Mouse (Mus musculus): ENCODE measurements around the gene Ap5z1. TPM values are rescaled to one million over a fixed set of nuclear protein-coding genes. Genes with fewer than 3 reads are reported as not detected.

Gene Ap5z1
- total RNA-seq, 2 experiments from 2014 or later: 6.8 to 8.0 TPM

DNA sequence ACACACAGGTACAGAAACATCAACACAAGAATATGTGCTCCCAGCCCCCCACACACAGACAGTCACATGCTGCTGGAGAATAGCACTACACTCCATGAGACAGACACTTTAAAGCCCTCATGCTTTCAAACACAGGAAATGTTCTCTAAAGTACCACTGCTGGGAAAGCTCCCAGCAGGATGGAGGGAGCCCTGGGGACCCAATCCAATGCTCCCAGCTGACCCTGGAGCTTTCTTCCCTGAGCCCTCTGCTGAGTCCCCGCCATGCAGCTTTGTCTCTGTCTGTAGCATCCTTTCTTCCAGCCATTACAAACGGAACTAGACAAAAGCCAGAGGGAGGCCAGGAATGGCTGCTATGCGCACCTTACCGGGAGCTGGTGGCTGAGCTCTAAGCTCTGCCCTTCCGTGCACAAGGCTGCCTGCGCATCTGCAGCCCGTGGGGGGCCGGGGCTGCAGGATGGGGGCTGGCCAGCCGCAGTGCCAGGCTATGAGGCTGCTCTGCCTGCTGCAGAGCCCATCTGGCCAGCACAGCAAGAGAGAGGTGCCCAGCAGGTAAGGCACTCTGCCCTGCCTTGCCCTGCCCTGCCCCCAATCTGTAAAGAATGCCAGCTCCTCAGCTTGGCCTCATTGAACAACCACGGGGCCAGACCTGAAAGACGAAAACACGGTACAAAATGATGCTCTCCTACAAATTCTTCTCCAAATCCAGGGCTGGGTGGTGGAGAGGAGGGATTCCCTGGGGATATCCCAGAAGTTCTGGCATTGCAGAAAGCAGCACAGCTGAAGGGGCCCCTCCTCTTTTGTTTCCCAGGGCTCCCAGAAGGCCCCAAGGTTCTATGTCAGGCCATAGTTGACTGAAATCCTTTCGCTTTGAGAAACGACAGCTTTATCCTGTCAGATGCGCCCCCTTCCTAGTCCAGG is 45.7 kb downstream of the Ap5z1 start:
- no peak for ATAC-seq (replicated peaks; ENCODE audit: poor library complexity)

DNA sequence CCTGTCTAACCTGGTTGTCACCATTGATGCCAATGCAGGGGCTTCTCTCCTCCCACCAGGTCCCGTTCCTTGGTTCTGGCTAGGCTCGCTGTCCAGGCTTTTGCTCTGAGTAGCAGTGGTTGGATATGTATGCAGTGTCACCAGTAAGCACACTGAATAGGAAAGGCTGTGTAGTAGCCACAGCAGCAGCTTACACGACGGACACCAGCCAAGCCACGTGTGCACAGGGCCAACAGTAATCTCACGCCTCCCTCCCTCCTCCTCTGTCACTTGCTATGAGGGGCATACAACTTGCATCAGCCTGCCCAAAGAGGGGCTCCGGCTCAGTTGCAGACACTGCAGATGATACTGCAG is 46.3 kb downstream of the Ap5z1 start:
- no peak for ATAC-seq (replicated peaks; ENCODE audit: poor library complexity)

DNA sequence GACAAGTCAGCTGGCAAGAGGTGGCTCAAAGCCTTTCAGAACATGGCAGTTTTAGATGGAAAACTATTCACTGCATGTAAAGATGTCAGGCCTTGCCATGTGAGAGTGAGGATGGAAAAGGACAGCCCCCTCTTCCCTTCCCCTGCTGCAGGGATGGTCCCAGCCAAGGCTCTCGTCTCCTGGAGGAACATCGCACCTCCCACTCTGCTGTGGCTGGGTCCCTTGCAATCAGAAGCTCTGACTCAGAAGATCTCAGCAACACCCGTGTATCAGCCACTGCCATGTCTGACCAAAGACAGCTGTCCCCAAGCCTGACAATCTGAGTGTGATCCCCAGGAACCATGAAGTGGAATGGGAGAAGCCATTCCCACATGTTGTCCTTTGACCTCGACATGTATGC is 48.4 kb downstream of the Ap5z1 start:
- no peak for ATAC-seq (replicated peaks; ENCODE audit: poor library complexity)

DNA sequence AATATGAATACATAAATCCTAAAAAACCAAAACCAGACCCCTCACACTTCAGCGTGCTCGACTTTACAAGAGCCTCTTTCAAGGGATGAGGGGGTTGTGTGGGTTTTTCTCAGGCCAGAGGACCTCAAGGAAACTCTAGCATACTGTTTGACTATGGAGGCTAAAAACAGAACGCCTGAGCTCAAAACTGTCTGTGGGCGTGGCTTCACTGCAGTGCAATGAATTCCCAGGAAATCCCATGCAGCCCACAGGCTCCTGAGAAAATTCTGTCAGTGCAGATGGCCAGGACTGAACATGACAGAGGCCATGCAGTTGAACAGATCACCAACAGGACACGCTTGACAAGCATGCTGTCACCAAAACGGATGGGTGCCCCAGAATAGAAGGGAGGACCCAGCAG is 55.2 kb downstream of the Ap5z1 start:
- ATAC-seq (replicated peaks; ENCODE audit: poor library complexity): no peak

DNA sequence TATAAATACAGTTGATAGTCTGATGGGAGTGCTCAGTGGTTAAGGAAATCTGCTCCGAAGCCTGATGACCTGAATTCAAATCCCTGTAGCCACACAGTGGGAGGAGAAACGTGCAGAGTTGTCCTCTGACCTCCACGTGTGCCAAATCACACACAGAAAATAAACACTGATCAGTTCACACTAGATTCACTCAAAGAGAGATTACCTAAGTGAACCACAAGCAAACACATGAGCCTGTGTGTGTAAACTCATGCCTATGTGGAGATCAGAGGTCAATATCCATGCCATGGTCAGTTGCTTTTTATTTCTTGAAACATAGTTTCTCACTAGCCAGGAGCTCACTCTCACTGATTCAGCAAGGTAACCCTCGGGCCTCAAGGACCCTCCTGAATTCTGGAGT is 56.6 kb downstream of the Ap5z1 start:
- no peak for ATAC-seq (replicated peaks; ENCODE audit: poor library complexity)

DNA sequence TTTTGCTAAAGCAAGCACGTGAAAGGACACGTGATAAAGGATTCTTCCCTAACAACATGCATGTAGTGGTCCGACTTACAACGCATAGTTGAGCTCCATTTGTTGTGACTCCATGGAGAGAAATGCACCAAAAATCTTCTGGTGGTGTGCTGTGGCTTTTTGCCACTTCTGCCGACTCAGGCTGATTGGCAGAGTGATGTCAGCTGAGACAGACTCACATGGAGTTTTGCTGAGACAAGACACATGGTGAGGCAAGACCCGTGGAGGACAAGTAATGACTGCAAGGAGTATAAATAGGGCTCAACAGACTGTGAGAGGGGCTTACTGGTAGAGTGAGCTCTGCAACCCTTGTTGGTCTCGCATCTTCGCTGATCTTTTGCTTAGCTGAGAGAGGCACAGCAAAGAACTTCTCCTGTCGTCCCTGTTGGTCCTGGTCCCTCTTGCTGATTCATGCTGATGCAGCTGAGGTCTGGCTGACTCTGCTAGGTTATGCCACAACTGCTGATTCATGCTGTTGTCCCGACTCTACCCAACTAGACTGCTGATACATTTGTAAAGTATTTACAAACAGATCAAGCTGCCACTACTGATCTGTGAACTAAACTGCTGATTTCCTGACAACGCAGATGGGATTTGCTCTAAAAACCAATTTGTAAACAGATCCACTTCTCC is 57.6 kb downstream of the Ap5z1 start:
- no peak for ATAC-seq (replicated peaks; ENCODE audit: poor library complexity)

DNA sequence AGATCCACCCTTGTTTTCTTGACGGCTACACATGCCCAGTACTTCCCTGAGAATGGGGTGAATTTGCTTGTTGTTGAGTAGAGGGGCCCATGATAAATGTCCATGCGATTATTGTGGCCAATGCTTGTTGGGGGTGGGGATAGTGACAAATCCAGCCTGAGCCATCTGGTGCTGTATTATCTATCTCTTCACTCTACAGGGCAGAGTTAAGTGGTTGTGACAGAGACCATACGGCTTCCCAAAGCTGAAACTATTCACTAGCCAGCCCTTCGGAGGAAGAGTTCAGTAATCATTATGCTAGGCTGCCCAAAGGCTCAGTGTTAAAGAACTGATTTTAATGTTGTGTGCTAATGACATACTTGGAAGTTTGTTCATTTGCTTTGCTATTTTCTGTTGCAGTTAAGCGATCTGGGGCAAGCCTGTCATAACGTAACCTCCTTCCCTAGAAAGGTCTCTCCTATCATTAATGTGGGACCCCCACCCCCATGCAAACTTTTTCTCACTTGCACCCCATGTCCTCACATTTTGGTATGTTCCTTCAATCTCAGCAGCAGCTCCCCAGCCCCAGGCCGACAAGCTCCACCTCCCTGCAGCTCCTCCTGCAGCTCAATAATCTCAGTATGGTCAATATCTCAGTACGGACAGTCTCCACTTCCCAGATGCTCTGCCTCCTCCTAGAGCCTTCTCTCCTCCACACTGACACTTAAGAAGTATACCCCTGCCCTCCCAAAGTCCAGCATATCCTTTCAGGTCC is 61.1 kb downstream of the Ap5z1 start:
- ATAC-seq (replicated peaks; ENCODE audit: poor library complexity): no peak

Other genes with a start within 250 kb of the Ap5z1 start
- gene Foxk1, start 62.4 kb upstream of the Ap5z1 start, total RNA-seq (2015): 14.1 and 18.1 TPM in 2 replicates
- 8.4 and 8.5 TPM in 2 replicates for gene Foxk1, start 62.4 kb upstream of the Ap5z1 start, total RNA-seq (2017)
- not detected in 2 replicates for gene Papolb, start 66.1 kb downstream of the Ap5z1 start, total RNA-seq (2015)
- not detected in 2 replicates for gene Papolb, start 66.1 kb downstream of the Ap5z1 start, total RNA-seq (2017)
- gene Radil, start 87.2 kb downstream of the Ap5z1 start, total RNA-seq (2015): not detected in 2 replicates
- gene Radil, start 87.2 kb downstream of the Ap5z1 start, total RNA-seq (2017): not detected in 2 replicates
- not detected in 2 replicates for gene Mmd2, start 144.9 kb downstream of the Ap5z1 start, total RNA-seq (2015)
- not detected in 2 replicates for gene Mmd2, start 144.9 kb downstream of the Ap5z1 start, total RNA-seq (2017)
- gene Wipi2, start 163.8 kb downstream of the Ap5z1 start, total RNA-seq (2015): 17.6 and 18.0 TPM in 2 replicates
- 29.3 and 35.3 TPM in 2 replicates for gene Wipi2, start 163.8 kb downstream of the Ap5z1 start, total RNA-seq (2017)
- gene Slc29a4, start 228.6 kb downstream of the Ap5z1 start, total RNA-seq (2015): not detected in 2 replicates
- not detected in 2 replicates for gene Slc29a4, start 228.6 kb downstream of the Ap5z1 start, total RNA-seq (2017)

Measured in megakaryocyte progenitor cell, adult 5-6 weeks (primary cell).